Mouse (Mus musculus) large intestine, adult 2 months (tissue): ENCODE measurements around the gene Olfr50. TPM values are rescaled to one million over a fixed set of nuclear protein-coding genes. Genes with fewer than 3 reads are reported as not detected.

Experiments
- DNase-seq: peaks from one replicate; pipeline ENCODE4 v3.0.0-alpha.2; 2012; ENCODE audit warnings: low read depth, low spot score
- WGBS: fragments of 180-500 bp; shearing (Covaris S2); methylation state at CpG from one replicate; pipeline ENCODE4 v1.1.7; 2018; 5-methylcytosine and 5-hydroxymethylcytosine counted together
- polyA plus RNA-seq: library from polyadenylated mRNA; depleted of rRNA; stranded (reverse); fragments of >200 nt; gene quantifications from 2 replicates; pipeline ENCODE4 v1.2.3, GENCODE M21; 2012; rRNA removed

Olfr50 gene
- polyA plus RNA-seq = not detected in 2 replicates

DNA sequence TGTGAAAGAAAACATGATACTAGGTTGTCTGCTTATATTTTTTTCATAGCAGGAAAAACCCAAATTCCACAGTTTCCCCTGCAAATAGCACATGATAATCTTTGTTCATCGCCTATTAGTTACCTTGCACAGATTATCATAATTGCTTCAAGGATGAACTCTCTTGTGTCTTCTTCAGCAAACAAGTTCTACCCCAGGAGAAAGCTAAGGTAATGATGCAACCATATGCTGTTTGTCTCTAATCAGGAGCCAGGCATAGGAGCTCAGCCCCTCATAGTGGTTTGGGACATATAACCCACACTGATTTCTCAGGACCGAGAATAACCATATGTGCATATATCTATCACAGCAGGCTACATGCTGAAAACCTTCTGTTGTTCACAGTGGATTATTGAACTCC lies at the start of gene Olfr50:
Olfr50 (plus strand) TSS at position 301 of the 400 bp plus-strand sequence.
- WGBS = 76% methylated on average over 2 of the region's 2 CpGs
- DNase-seq = no peak

DNA sequence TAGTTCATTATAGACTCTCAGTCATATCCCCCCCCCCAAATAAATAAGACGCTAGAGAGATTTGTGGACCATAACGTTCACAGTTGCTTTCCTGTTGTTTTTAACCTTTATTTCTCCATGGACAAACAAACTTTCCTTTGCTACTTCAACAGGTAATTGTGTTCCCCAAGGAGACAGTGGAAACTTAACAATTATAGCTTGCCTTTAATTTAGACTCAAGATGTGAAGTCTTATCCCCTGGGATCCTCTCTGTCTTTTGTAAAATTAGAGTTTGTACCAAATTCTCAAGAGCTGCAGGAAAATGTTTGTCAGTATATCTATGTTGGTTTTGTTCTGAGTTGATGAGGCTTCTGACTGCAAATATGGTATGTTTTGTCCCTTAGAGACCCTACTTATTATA lies 6.4 kb upstream of the Olfr50 start, which contains the start of gene Olfr348:
Olfr348 (plus strand) TSS at position 301 of the 400 bp plus-strand sequence.
- 65% methylated on average over 2 of the region's 2 CpGs for WGBS

GRCm38 (mm10) chr2:36816932-36817331 lies 26.6 kb downstream of the Olfr50 start, which contains the start of gene Olfr3:
Gene Olfr3 (minus strand): TSS chr2:36817032.
- no peak for DNase-seq
- 58% methylated on average over 1 of the region's 1 CpGs for WGBS

More for the DNA sequence above, 6.4 kb upstream of the Olfr50 start, which contains the start of gene Olfr348:
- no peak for DNase-seq

GRCm38 (mm10) chr2:36846010-36846409 lies 55.7 kb downstream of the Olfr50 start, which contains the start of gene Olfr350:
Gene Olfr350 (plus strand): TSS chr2:36846310.
- 78% methylated on average over 1 of the region's 1 CpGs for WGBS

More at GRCm38 (mm10) chr2:36846010-36846409, 55.7 kb downstream of the Olfr50 start, which contains the start of gene Olfr350:
- no peak for DNase-seq

Other genes starting within 250 kb of the Olfr50 start
- gene Olfr344, start 223.9 kb upstream of the Olfr50 start, polyA plus RNA-seq = not detected in 2 replicates
- gene Olfr345, start 150.5 kb upstream of the Olfr50 start, polyA plus RNA-seq = not detected in 2 replicates
- gene Olfr346, start 104.8 kb upstream of the Olfr50 start, polyA plus RNA-seq = not detected in 2 replicates
- gene Olfr347, start 58.6 kb upstream of the Olfr50 start, polyA plus RNA-seq = not detected in 2 replicates
- not detected in 2 replicates for gene Olfr348, start 6.3 kb upstream of the Olfr50 start, polyA plus RNA-seq
- not detected in 2 replicates for gene Olfr3, start 26.5 kb downstream of the Olfr50 start, polyA plus RNA-seq
- not detected in 2 replicates for gene Olfr350, start 55.8 kb downstream of the Olfr50 start, polyA plus RNA-seq
- not detected in 2 replicates for gene Olfr351, start 72.1 kb downstream of the Olfr50 start, polyA plus RNA-seq
- not detected in 2 replicates for gene Olfr352, start 77.9 kb downstream of the Olfr50 start, polyA plus RNA-seq
- gene Olfr353, start 102.4 kb downstream of the Olfr50 start, polyA plus RNA-seq = not detected in 2 replicates
- not detected in 2 replicates for gene Olfr354, start 115.1 kb downstream of the Olfr50 start, polyA plus RNA-seq
- gene Olfr355, start 138.4 kb downstream of the Olfr50 start, polyA plus RNA-seq = not detected in 2 replicates
- gene Olfr356, start 146.6 kb downstream of the Olfr50 start, polyA plus RNA-seq = not detected in 2 replicates
- not detected in 2 replicates for gene Olfr357, start 203.3 kb downstream of the Olfr50 start, polyA plus RNA-seq
- gene Olfr358, start 218.8 kb downstream of the Olfr50 start, polyA plus RNA-seq = not detected in 2 replicates